Mouse (Mus musculus) ES-E14 (cell line): Measurements from ENCODE around the gene Jpt2. TPM values are rescaled to one million over a fixed set of nuclear protein-coding genes. Genes with fewer than 3 reads are reported as not detected.

ENCODE experiments used
- DNase-seq: peaks from one replicate; pipeline ENCODE4 v3.0.0-alpha.2; 2013; ENCODE audit warnings: low read depth, low spot score
- H3K27ac ChIP-seq: 2 replicates; pipeline ENCODE4 v1.5.1; 2012; ENCODE audit warnings: low read depth, mild to moderate bottlenecking, low read length, moderate library complexity, mixed read lengths; ENCODE audit not compliant: poor library complexity, insufficient read depth, severe bottlenecking
- H3K36me3 ChIP-seq: 2 replicates; pipeline ENCODE4 v1.6.1; 2012; ENCODE audit warnings: mild to moderate bottlenecking, low read length, moderate library complexity, mixed read lengths; ENCODE audit not compliant: control insufficient read depth, poor library complexity, insufficient read depth, severe bottlenecking
- H3K4me1 ChIP-seq, 2 experiments: fragments of 150-350 bp in 1 of 2; sonication (generic) in 1 of 2; 2 replicates each; pipeline ENCODE4 v1.6.1; 2012; ENCODE audit warnings: low read length in 2 of 2, mild to moderate bottlenecking in 1 of 2, mixed read lengths in 1 of 2; ENCODE audit not compliant: control insufficient read depth in 2 of 2, insufficient read depth in 2 of 2, poor library complexity in 1 of 2
- H3K4me3 ChIP-seq, 2 experiments: fragments of 150-350 bp in 1 of 2; sonication (generic) in 1 of 2; 2 replicates each; pipeline ENCODE4 v1.5.1; 2012; ENCODE audit warnings: low read length in 2 of 2, low read depth in 1 of 2, mild to moderate bottlenecking in 1 of 2, mixed read lengths in 1 of 2; ENCODE audit not compliant: insufficient read depth in 1 of 2, poor library complexity in 1 of 2, severe bottlenecking in 1 of 2
- H3K9ac ChIP-seq: 2 replicates; pipeline ENCODE4 v1.6.1; 2012; ENCODE audit warnings: low read depth, mild to moderate bottlenecking, low read length, mixed read lengths; ENCODE audit not compliant: poor library complexity, insufficient read depth, severe bottlenecking
- H3K9me3 ChIP-seq: fragments of 150-350 bp; sonication (generic); 2 replicates; pipeline ENCODE4 v1.6.1; 2012; ENCODE audit warnings: low read depth, mild to moderate bottlenecking, low read length; ENCODE audit not compliant: control insufficient read depth, insufficient read depth
- CHD2 ChIP-seq: IDR thresholded peaks from 2 replicates; pipeline ENCODE4 v1.6.1; 2014; ENCODE audit warnings: mild to moderate bottlenecking, low read depth, low read length, inconsistent platforms
- HCFC1 ChIP-seq: IDR thresholded peaks from 2 replicates; pipeline ENCODE4 v1.6.1; 2012; ENCODE audit warnings: low read length, inconsistent platforms, borderline replicate concordance; ENCODE audit not compliant: insufficient read depth
- MAFK ChIP-seq: IDR thresholded peaks from 2 replicates; pipeline ENCODE4 v1.6.1; 2014; ENCODE audit warnings: mild to moderate bottlenecking, low read depth, low read length, inconsistent platforms; ENCODE audit not compliant: insufficient read depth
- ZC3H11A ChIP-seq: IDR thresholded peaks from 2 replicates; pipeline ENCODE4 v1.6.1; 2012; ENCODE audit warnings: low read depth, mild to moderate bottlenecking, inconsistent platforms, low read length, borderline replicate concordance
- ZNF384 ChIP-seq: IDR thresholded peaks from 2 replicates; pipeline ENCODE4 v1.6.1; 2012; ENCODE audit warnings: low read depth, low read length, inconsistent platforms
- in situ Hi-C, 2 experiments: fragments of 600-800 bp; cut with MboI; formaldehyde crosslinking; loops; one replicate each; pipeline ENCODE4 v1.15.1; 2025; ENCODE audit warnings: low sequenced_read_pairs in 2 of 2, inconsistent platforms in 1 of 2; ENCODE audit not compliant: unreplicated experiment in 2 of 2
- total RNA-seq: library from RNA; depleted of rRNA; stranded (reverse); fragments of 300-350 nt; gene quantifications from 2 replicates; pipeline ENCODE4 v1.2.3, GENCODE M21; 2012; rRNA removed

Jpt2 gene
- total RNA-seq = 90.3 and 105 TPM in 2 replicates

GRCm38 (mm10) chr17:24960135-24960851 lies at the start of gene Jpt2:
Gene Jpt2, minus strand, starts transcription at chr17:24960689.
- peak within 1 kb of the TSS; percentile 94 for H3K9ac ChIP-seq
- H3K27ac ChIP-seq = peak within 1 kb of the TSS; percentile 74
- peaks cover 17% of the 10 kb centered on the region for H3K36me3 ChIP-seq
- H3K4me1 ChIP-seq = peaks cover 0 to 4% of the 10 kb centered on the region in 2 experiments; a peak in 1 of 4 replicates
- DNase-seq = peak; percentile 46
- peak within 1 kb of the TSS; percentile 91 to 92 for H3K4me3 ChIP-seq
- no peak for TF ChIP-seq HCFC1
- peak; percentile 92 for TF ChIP-seq CHD2
- TF ChIP-seq ZNF384 = no peak
- no peak for TF ChIP-seq ZC3H11A
- no peak for TF ChIP-seq MAFK
- H3K9me3 ChIP-seq = no peaks in the 10 kb centered on the region
- in situ Hi-C loops = no loop called here

GRCm38 (mm10) chr17:25007480-25007879 lies 47.0 kb upstream of the Jpt2 start:
- Histone ChIP-seq H3K4me1 (peaks cover 1 to 2% of the 10 kb centered on the region in 2 experiments; a peak in 2 of 4 replicates), H3K27ac (no peak overlapping the region), H3K4me3 (no peak overlapping the region), H3K9me3 (no peaks in the 10 kb centered on the region), H3K9ac (no peak overlapping the region), H3K36me3 (peaks cover 12% of the 10 kb centered on the region)
- no peak for TF ChIP-seq MAFK
- no peak for TF ChIP-seq CHD2
- TF ChIP-seq ZNF384 = no peak
- TF ChIP-seq HCFC1 = no peak
- TF ChIP-seq ZC3H11A = no peak
- no peak for DNase-seq
- in situ Hi-C loops = no loop called here

- Histone ChIP-seq H3K36me3 (peaks cover 5% of the 10 kb centered on the region), H3K27ac (no peak overlapping the region), H3K9me3 (no peaks in the 10 kb centered on the region), H3K9ac (no peak overlapping the region), H3K4me3 (no peak overlapping the region), H3K4me1 (no peaks in the 10 kb centered on the region)
- no peak for TF ChIP-seq MAFK
- TF ChIP-seq CHD2 = no peak
- TF ChIP-seq ZC3H11A = no peak
- no peak for TF ChIP-seq ZNF384
- TF ChIP-seq HCFC1 = no peak
- in situ Hi-C loops = no loop called here
- no peak for DNase-seq
Observed at GRCm38 (mm10) chr17:25005102-25005501, 44.6 kb upstream of the Jpt2 start.

- Histone ChIP-seq H3K9ac (no peak overlapping the region), H3K36me3 (peaks cover 26% of the 10 kb centered on the region), H3K4me3 (no peak overlapping the region), H3K4me1 (no peaks in the 10 kb centered on the region), H3K27ac (no peak overlapping the region), H3K9me3 (no peaks in the 10 kb centered on the region)
- no peak for DNase-seq
- in situ Hi-C loops = no loop called here
- TF ChIP-seq MAFK (no peak), CHD2 (no peak)
Observed at GRCm38 (mm10) chr17:24994721-24995120, 34.2 kb upstream of the Jpt2 start.

- H3K9ac ChIP-seq = no peak overlapping the region
- H3K9me3 ChIP-seq = no peaks in the 10 kb centered on the region
- H3K4me3 ChIP-seq = no peak overlapping the region
- no peak overlapping the region for H3K27ac ChIP-seq
- TF ChIP-seq CHD2 (no peak), HCFC1 (no peak), MAFK (no peak), ZC3H11A (no peak)
- no peaks in the 10 kb centered on the region for H3K4me1 ChIP-seq
- in situ Hi-C loops = no loop called here
- peaks cover 40% of the 10 kb centered on the region for H3K36me3 ChIP-seq
- no peak for DNase-seq
Observed at GRCm38 (mm10) chr17:24987221-24987620, 26.7 kb upstream of the Jpt2 start.
